11 mouse cellular contexts compared by ENCODE assay signal in the genomic region with DNA sequence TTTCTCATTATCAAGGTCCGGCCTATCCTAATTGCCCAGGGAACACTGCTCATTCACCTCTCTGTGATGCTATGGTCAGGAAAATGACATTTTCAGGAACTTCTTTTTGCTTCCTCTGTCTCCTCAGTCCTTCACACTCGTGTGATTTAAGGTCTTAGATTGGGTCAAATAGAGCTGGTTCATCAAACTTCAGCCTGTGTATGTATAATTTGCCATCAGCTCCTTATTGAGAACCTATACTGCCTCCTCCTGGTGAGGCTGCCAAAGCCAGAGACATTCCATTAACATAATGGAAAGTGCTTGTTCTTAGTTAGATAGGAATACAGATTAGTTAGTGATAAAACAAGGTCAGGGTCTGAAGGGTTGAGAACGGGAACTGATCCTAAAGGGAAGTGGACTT.
DNase-seq lines count a peak whose midpoint lies in the region; ATAC-seq and TF ChIP-seq lines count a peak whose summit lies in the region.
"Had no signal": no experiment of that assay in that cellular context is flagged by ENCODE, and none has a peak within 500 bp of the region (broad histone marks: within the 10 kb centered on the region; RNA-seq: fewer than 3 reads in every experiment).

No protein-coding gene starts in this region.

- no peak overlapping the region for H3K4me3 ChIP-seq in left cerebral cortex, adult 2 months
- H3K4me3 ChIP-seq in neural tube, embryonic 15.5 days (replicated peaks) = no peak overlapping the region
- H3K4me3 ChIP-seq in heart, embryonic 11.5 days (ENCODE audit: low read depth, low read length) = no peak overlapping the region

- H3K4me1 ChIP-seq in neural tube, embryonic 15.5 days = peaks cover 12% of the 10 kb centered on the region; the same call in 1 of the 2 replicates
- 0 out of 2 replicates have a peak, but pooled peaks cover 5% of the 10 kb centered on the region for H3K4me1 ChIP-seq in heart, embryonic 11.5 days (ENCODE audit: control insufficient read depth, insufficient read depth, low read length)

- no peaks in the 10 kb centered on the region for H3K9me3 ChIP-seq in neural tube, embryonic 15.5 days (replicated peaks)
- H3K9me3 ChIP-seq in heart, embryonic 11.5 days (replicated peaks; ENCODE audit: control insufficient read depth, low read length) = no peaks in the 10 kb centered on the region

- peak overlapping the region; percentile 65; the same call in 1 of the 2 replicates for H3K4me2 ChIP-seq in neural tube, embryonic 15.5 days
- no peak overlapping the region for H3K4me2 ChIP-seq in heart, embryonic 11.5 days

- no peak overlapping the region for H3K27ac ChIP-seq in left cerebral cortex, adult 2 months
- H3K27ac ChIP-seq in neural tube, embryonic 15.5 days (replicated peaks) = no peak overlapping the region
- no peak overlapping the region for H3K27ac ChIP-seq in heart, embryonic 11.5 days (ENCODE audit: low read depth, low read length)
- H3K27ac ChIP-seq: macrophage had no signal

- intact Hi-C loops in left cerebral cortex, adult 2 months (cut with DNase I) = loop anchor here (10.0 kb wide), 1 partner anchor 951 kb away; no protein-coding TSS in a partner anchor
- intact Hi-C loops in left cerebral cortex, postnatal 10 days (cut with DNase I) = loop anchor here (2.0 to 10.0 kb wide), 4 partner anchors 401 to 1251 kb away; no protein-coding TSS in a partner anchor

- peak; percentile 20 for DNase-seq in cerebellum, adult 9-10 months
- DNase-seq in cerebellum, adult 9-11 months = no peak
- DNase-seq in left cerebral cortex, adult 2 months (ENCODE audit: extremely low spot score in 1 of 2, low spot score in 2 of 2) = no peak
- DNase-seq in left cerebral cortex, postnatal 10 days (ENCODE audit: extremely low spot score in 1 of 2, low spot score in 2 of 2) = no peak
- DNase-seq in embryo, embryonic 11 days = peak; percentile 60
- DNase-seq: heart, postnatal 10 days; thymus, postnatal 4 days had no signal

- 52% methylated on average over 3 of the region's 3 CpGs for WGBS in neural tube, embryonic 15.5 days
- 57% methylated on average over 3 of the region's 3 CpGs for WGBS in heart, embryonic 11.5 days (ENCODE audit: insufficient replicate concordance)

- no peak overlapping the region for H3K9ac ChIP-seq in neural tube, embryonic 15.5 days (replicated peaks)
- no peak overlapping the region for H3K9ac ChIP-seq in heart, embryonic 11.5 days (ENCODE audit: low read depth, low read length)

- TF ChIP-seq CTCF in left cerebral cortex, adult 2 months (IDR thresholded peaks at IDR 0.05) = peak; percentile 55

- ATAC-seq in neural tube, embryonic 15.5 days (ENCODE audit: low FRiP score) = no peak
- no peak for ATAC-seq in inflammation-experienced regulatory T-cells, adult 6 months
- ATAC-seq in heart, embryonic 11.5 days (replicated peaks; ENCODE audit: insufficient number of reproducible peaks, low FRiP score, low TSS enrichment) = no peak

- H3K36me3 ChIP-seq in neural tube, embryonic 15.5 days = no peaks in the 10 kb centered on the region
- H3K36me3 ChIP-seq in heart, embryonic 11.5 days (ENCODE audit: control insufficient read depth, insufficient read depth, low read length) = no peaks in the 10 kb centered on the region

- H3K27me3 ChIP-seq in neural tube, embryonic 15.5 days (replicated peaks) = no peaks in the 10 kb centered on the region
- no peaks in the 10 kb centered on the region for H3K27me3 ChIP-seq in heart, embryonic 11.5 days (ENCODE audit: control insufficient read depth, insufficient read depth, low read length)

Comparison
In these comparisons a context has a peak if more than half of its experiments do, and no peak if none do; other contexts are left out.
1. DNase-seq: peak in cerebellum, adult 9-10 months (single experiment) and embryo, embryonic 11 days (single experiment); none in cerebellum, adult 9-11 months (single experiment), left cerebral cortex, adult 2 months (0 of 2) and left cerebral cortex, postnatal 10 days (0 of 2).